Mouse (Mus musculus) stomach, embryonic 16.5 days (tissue): ENCODE results near the gene Tob1. TPM values are rescaled to one million over a fixed set of nuclear protein-coding genes. Genes with fewer than 3 reads are reported as not detected.

Experiments
- polyA plus RNA-seq: library from polyadenylated mRNA; unstranded; fragments of >200 nt; fragmentation: Nextera tagmentation; extraction: Ambion mirVana; gene quantifications from 2 replicates; pipeline ENCODE4 v1.2.1, GENCODE M21; 2015

Tob1 gene
- polyA plus RNA-seq, 1 experiment from 2014 or later, result 42.3 TPM

Other genes with a start within 250 kb of the Tob1 start
- 296 and 325 TPM in 2 replicates for gene Gm20390, start 243.2 kb upstream of the Tob1 start, polyA plus RNA-seq
- gene Nme1, start 242.9 kb upstream of the Tob1 start, polyA plus RNA-seq, result 136 and 162 TPM in 2 replicates
- 26.1 and 31.0 TPM in 2 replicates for gene Spag9, start 215.4 kb upstream of the Tob1 start, polyA plus RNA-seq
- gene Wfikkn2, start 34.6 kb downstream of the Tob1 start, polyA plus RNA-seq, result 3.1 and 3.4 TPM in 2 replicates
- gene Gm21885, start 70.4 kb downstream of the Tob1 start, polyA plus RNA-seq, result 8.9 and 9.9 TPM in 2 replicates
- 96.7 and 112 TPM in 2 replicates for gene Luc7l3, start 110.5 kb downstream of the Tob1 start, polyA plus RNA-seq
- gene Ankrd40, start 116.5 kb downstream of the Tob1 start, polyA plus RNA-seq, result 11.0 and 11.1 TPM in 2 replicates
- 11.4 and 16.4 TPM in 2 replicates for gene Abcc3, start 181.5 kb downstream of the Tob1 start, polyA plus RNA-seq